Mouse (Mus musculus) brain, embryonic 18.5 days (tissue): Measurements from ENCODE around the gene Zfp189.

Source experiments
- DNase-seq: peaks from one replicate; pipeline ENCODE4 v3.0.0-alpha.2; 2012; ENCODE audit warnings: low read depth, low spot score

The Zfp189 gene

DNA sequence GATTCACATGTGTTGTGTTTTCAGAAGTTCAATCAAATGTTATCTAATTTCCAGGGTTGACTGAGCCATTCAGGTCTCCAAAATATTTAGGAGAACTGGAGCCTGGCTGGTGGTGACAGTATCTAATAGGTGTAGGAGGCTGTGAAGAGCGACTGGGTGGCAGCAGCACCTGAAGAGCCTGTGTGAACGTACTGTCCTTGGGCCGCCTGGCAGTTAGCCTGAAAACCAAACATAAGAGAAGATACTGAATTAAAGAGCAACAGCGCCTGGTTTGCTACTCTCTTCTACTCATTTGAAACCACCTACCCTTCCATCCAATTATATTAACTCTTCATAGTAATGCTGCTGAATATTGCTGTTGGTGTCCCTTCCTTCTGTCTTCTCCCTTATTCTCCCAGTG lies 15.7 kb downstream of the Zfp189 start:
- no peak for DNase-seq

DNA sequence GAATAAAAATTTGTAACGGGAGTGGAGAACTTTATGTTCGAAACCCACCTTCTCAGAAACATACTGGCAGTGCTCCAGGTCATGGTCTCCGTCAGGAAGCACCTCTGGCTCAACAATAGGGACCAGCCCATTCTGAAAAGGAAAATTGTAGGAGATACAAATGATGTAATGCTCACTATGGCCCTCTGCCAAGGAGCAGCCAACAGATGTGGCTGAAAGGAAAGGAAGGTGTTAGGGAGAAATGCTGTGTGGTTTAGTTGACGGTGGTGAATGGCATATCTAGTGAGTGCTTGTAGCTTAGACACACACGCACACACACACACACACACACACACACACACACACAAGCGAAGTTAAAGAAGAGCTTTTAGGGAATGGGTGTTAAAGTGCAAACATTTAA lies 18.7 kb downstream of the Zfp189 start:
- DNase-seq, result no peak

GRCm38 (mm10) chr4:49540966-49541365 lies 20.0 kb downstream of the Zfp189 start:
- DNase-seq, result no peak

DNA sequence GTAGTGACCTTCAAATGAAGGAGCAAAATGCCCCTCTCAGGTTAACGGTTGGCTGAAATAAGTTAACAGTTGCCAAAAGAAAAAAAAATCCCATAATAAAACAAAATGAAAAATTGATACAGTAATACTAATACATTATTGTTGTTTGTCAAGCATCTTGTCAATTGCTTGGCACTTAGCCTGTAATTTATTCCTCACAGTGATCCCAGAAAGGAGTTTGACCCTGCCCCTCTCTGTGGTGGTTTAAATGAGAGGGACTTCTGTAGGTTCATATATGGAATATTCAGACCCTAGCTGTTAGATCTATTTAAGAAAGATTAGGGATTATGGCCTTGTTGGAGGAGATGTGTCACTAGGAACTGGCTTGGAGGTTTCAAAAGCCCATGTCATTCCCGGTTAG lies 25.1 kb downstream of the Zfp189 start:
- no peak for DNase-seq

GRCm38 (mm10) chr4:49546873-49547543 lies 26.0 kb downstream of the Zfp189 start:
- no peak for DNase-seq

- no peak for DNase-seq
These were observed 26.7 kb downstream of the Zfp189 start for GRCm38 (mm10) chr4:49547544-49548219.

GRCm38 (mm10) chr4:49549383-49549782 lies 28.4 kb downstream of the Zfp189 start, which contains the start of gene Aldob:
Aldob (minus strand) TSS chr4:49549546.
- DNase-seq, result no peak

- DNase-seq, result no peak
These were observed 32.4 kb downstream of the Zfp189 start for GRCm38 (mm10) chr4:49553380-49553779.

GRCm38 (mm10) chr4:49557375-49557774 lies 36.4 kb downstream of the Zfp189 start:
- DNase-seq, result no peak

DNA sequence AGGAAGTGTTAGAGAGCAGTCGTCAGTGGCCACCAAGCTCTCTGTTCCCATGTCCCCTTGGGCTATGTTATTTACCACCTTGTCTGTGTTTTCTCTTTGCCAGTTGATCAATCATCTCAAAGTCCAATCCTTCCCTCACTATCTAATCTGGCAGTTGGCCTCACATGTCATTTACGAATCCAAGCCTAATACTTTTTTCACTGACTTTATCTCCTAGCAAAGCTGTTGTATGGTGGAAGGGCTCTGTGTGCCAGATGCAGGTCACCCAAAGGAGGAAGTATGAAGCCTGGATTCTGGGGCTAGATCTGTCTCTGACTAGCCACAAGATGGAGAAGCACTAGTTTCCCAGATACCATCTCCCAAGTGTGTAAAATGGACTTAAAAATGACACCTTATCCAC lies 37.2 kb downstream of the Zfp189 start:
- no peak for DNase-seq

- DNase-seq, result no peak
These were observed 39.2 kb downstream of the Zfp189 start for GRCm38 (mm10) chr4:49559915-49560772.

- no peak for DNase-seq
These were observed 46.6 kb downstream of the Zfp189 start for GRCm38 (mm10) chr4:49567613-49568012.

DNA sequence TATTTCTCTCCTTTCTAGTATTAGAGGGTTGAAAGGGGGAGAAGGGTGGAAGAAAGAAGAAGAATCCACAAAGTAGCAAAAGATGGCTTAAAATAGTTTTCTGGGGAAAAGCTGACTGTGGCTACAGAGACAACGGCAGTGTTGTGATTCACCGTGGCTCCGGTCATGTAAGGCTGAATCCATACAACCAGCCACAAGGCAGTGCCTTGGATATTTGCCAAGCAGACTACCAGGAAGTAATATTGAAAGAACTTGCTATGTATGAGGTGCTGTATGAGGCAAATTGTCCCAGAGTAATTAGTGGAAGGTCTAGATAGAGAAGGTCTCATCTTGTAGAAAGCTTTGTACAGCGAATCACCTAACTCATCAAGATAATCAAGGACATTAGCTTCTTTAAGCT lies 51.2 kb downstream of the Zfp189 start:
- DNase-seq, result no peak
